Mouse (Mus musculus) lung, adult 2 months (tissue): ENCODE data around the gene Sap18b.

Source experiments
- CTCF ChIP-seq: fragments of 200-500 bp; IDR thresholded peaks from 2 replicates; pipeline ENCODE4 v1.5.1; 2011; ENCODE audit warnings: mild to moderate bottlenecking, low read length, control low read depth; ENCODE audit not compliant: insufficient read depth
- POLR2A ChIP-seq: fragments of 200-500 bp; IDR thresholded peaks from 2 replicates; pipeline ENCODE4 v1.6.1; 2011; ENCODE audit warnings: low read depth, mild to moderate bottlenecking, control low read depth, low read length, borderline replicate concordance; ENCODE audit errors: extremely low read depth

GRCm38 (mm10) chr8:95839289-95839688, 14.1 kb downstream of the Sap18b start:
- TF ChIP-seq CTCF (no peak), POLR2A (no peak)
